Mouse (Mus musculus) ES-CJ7 (cell line): ENCODE data around the gene C77080.

Experiments
- DNase-seq: peaks from one replicate; pipeline ENCODE4 v3.0.0; 2011; ENCODE audit warnings: low read depth, low spot score

Gene C77080

DNA sequence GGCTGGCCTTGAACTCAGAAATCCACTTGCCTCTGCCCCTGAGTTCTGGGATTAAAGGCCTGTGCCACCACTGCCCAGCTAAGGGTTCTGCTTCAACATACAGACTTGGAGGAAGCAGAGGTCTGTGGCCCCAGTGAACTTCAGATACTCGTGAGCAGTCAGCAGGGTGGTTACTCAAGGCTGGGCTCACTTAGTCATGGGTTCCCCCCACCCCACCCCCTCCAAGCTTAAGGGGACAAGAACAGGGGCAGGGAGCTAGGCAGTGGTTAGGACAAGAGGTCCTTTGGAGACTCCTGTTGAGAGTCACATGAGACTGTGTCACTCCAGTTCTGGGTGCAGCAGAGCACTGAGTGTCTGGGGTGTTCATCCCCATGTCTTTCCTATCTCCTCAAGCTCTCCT is 7.5 kb upstream of the C77080 start:
- no peak for DNase-seq

DNA sequence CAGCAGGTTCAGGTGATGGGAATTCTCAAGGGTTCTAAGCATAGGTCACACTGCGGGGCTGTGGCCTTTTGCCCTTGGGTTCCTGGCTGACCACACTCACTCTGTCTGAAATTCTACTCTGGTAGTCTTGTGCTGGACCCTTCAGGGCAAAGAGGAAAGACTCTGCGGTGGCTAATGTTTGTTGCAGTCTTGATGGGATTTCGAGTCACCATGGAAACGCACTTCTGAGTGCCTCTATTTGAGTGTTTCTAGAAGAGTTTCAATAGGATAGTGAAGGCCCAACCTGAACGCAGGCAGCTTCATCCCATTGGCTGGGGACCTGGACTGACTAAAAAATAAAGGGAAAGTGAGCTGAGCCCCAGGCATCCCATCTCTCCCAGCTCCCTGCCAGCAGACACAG is 5.6 kb upstream of the C77080 start:
- DNase-seq: no peak

DNA sequence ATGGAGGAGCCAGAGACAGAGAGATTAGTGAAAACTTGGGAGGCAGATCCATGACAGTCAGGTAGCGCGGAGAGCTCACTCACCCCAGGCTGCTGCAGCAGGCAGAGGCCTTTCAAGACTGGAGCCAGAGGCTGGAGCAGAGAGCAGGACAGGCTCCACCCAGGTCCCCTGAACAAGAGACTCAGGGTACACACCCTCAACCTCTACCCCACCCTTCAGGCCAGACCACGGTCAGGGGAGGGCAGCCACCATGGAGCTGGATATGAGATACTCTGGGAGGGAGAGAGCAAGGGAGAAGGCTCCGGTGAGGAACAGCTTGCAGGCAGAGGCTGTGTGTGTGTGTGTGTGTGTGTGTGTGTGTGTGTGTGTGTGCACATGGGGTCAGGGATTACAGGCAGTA is 5.0 kb upstream of the C77080 start:
- no peak for DNase-seq

- DNase-seq: peak; percentile 88
These were observed 2.2 kb upstream of the C77080 start for GRCm38 (mm10) chr4:129263225-129264021.

- no peak for DNase-seq
These were observed 526 bp downstream of the C77080 start for GRCm38 (mm10) chr4:129260678-129261077.

DNA sequence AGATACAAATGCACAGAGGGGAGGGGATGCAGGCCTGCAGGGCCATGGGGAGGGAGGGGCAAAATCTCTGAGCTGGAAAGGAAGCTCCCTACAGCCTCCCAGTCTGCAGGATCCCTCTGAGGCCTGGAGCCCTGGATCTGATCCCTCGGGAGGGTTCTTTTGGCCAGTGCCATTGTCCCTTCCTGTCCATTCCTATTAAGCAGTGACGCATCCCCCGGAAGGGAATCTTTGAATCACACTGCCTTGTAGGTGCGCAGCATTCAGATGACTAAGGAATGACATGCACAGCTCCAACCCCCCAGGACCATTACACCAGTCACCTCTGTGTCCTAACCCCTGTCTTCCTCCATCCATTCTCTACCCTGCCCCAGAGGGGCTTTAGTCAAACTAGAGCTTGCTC is 2.1 kb downstream of the C77080 start:
- DNase-seq: no peak

GRCm38 (mm10) chr4:129256450-129257380 is 4.5 kb downstream of the C77080 start:
- no peak for DNase-seq

DNA sequence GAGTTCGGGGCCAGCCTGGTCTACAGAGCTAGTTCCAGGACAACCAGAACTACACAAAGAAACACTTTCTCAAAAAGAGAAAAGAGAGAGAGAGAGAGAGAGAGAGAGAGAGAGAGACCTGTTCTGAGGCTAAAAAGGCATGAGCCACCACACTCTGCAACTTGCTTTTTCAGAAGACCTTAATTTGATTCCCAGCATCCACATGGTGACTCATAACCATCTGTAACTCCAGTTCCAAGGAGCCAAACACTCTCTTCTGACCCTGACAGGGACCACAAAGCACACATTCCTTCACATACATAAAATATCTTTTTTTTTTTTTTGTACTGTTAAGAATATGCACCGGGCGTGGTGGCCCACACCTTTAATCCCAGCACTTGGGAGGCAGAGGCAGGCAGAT is 6.6 kb downstream of the C77080 start:
- DNase-seq: no peak

- DNase-seq: peak; percentile 65
These were observed 8.7 kb downstream of the C77080 start for GRCm38 (mm10) chr4:129252492-129252891.

DNA sequence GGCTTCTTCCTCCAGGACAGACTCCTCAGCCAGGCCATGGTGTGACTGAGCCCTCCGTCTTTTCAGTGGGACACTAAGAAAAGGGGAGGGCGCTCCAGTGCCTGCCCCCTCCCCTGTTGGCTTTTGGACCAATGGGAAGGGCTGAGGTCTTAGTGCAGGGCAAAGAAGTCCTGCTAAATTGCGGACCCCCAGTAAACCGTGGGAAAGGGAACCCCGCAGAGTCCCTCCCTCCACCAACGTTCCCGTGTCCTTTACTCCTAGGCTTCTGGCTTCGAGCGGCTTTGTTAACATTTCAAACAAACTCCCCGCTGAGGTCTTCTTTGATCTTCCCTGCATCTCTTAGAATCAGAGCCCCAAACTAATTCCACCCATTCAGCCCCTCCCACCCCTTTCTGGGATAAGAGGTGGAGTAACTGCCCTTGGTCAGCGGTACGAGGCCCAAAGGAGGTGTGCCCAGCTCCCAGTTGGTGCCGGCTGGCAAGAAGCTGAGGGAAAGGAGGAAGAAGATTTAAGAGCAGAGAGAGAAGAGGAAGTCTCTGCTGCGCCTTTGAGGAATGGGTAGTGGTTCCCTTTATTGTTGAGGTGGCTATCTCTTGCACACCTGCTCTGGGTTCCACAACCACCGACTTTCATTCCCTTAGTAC is 9.6 kb downstream of the C77080 start:
- DNase-seq: peak; percentile 95

GRCm38 (mm10) chr4:129250759-129251481 is 10.3 kb downstream of the C77080 start:
- peak; percentile 77 for DNase-seq

DNA sequence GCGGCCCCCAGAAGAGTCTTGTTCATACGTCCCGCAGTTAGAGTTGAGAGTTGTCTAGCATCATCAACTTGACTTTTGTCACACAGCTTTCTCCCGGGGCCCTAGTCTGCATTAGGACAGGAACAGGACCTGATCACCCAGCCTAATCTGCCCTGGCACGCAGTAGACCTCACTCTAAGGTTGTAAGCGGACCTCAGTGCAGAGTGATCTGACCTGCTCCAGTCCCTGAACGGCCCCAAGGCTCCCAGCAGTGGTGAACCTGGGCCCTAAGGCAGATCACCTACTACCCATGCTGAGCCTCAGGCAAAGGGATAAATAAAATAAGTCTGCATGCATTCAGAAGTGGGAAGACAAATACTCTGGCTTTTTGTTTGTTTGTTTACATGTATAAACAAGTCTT is 11.9 kb downstream of the C77080 start:
- DNase-seq: no peak

GRCm38 (mm10) chr4:129248243-129248767 is 12.9 kb downstream of the C77080 start:
- DNase-seq: peak; percentile 65

DNA sequence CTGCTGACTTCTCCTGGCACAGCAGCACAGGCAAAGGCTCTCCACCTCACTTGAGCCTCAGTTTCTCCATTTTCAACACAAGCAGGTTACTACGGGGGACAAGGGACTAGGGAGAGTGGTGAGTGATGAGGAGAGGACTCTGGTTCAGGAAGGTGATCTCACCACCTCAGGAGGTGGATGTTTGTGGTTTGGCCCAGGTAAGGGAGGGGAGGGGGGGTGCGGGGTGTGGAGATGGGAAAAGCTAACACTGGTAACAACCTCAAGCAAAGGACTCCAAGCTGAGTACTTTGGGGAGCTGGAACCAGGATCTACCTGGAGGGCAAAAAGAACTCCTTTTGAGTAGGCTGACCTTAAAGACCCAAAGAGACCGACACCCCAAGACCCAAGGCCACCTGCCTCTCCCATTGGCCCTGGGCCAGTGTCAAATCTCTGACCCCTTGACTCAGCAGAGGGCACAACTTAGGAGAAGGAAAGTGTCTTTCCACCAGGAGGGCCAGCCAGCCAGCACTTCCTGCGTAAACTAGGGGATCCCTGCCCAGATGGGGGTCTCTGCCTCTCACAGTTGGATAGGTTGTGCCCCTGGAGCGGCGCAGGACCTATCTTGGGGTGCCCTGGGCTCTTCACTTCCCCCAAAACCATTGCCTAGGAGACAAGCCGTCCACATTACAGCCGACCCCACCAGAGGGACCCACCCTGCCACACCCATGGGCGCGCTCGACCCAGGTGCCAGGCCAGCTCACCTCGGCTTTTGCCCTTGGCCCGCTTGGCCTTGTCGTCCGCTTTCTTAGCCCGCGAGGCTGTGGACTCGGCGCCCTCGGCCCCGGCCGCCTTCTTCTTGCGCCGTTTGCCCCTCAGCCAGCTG is 13.6 kb downstream of the C77080 start:
- no peak for DNase-seq

- no peak for DNase-seq
These were observed 14.6 kb downstream of the C77080 start for GRCm38 (mm10) chr4:129246360-129247301.

GRCm38 (mm10) chr4:129244802-129245201 is 16.4 kb downstream of the C77080 start:
- no peak for DNase-seq

DNA sequence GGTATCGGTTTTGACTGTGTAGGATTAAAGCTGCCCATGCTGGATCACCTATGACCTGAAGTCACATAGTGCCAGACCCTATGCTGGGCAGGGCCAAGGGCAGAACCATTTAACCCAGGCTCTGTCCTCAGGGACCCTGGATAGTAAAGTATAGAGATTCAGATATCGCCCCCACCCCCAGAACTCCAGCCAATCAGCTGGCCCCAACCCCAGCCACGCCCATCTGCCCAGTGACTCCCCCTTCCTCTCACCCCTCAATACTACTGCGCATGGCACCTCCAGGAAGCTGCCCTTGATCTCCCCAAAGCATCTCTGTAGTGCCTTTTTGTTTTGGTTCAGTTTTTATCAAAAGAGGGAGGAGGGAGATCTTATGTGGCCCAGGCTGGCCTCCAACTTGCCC is 18.4 kb downstream of the C77080 start:
- peak; percentile 80 for DNase-seq

GRCm38 (mm10) chr4:129242327-129242726 is 18.9 kb downstream of the C77080 start:
- peak; percentile 81 for DNase-seq

- no peak for DNase-seq
These were observed 19.3 kb downstream of the C77080 start for GRCm38 (mm10) chr4:129241898-129242297.
